Mouse (Mus musculus) intestine, embryonic 14.5 days (tissue): ENCODE results near the gene Kirrel3. TPM values are rescaled to one million over a fixed set of nuclear protein-coding genes. Genes with fewer than 3 reads are reported as not detected.

Experiments
- ATAC-seq: fragments of 200-750 bp; cut with Nextera tagmentation; replicated peaks from 2 replicates; pipeline ENCODE4 v1.8.0; 2017; ENCODE audit warnings: low read depth, moderate number of reproducible peaks, moderate TSS enrichment, moderate library complexity; ENCODE audit not compliant: low FRiP score, low TSS enrichment
- DNase-seq: peaks from one replicate; pipeline ENCODE4 v3.0.0-alpha.2; 2018; ENCODE audit warnings: low spot score
- H3K27ac ChIP-seq: fragments of 300-500 bp; sonication (generic); 2 replicates; pipeline ENCODE4 v1.5.1; 2014; ENCODE audit warnings: low read depth, mild to moderate bottlenecking, control low read depth
- H3K27me3 ChIP-seq: fragments of 300-500 bp; sonication (generic); replicated peaks from 2 replicates; pipeline ENCODE4 v1.6.1; 2014; ENCODE audit warnings: low read length, control low read depth; ENCODE audit not compliant: control insufficient read depth, insufficient read depth
- H3K36me3 ChIP-seq: fragments of 300-500 bp; sonication (generic); 2 replicates; pipeline ENCODE4 v1.6.1; 2014; ENCODE audit warnings: low read length, control low read depth; ENCODE audit not compliant: control insufficient read depth, insufficient read depth
- H3K4me1 ChIP-seq: fragments of 300-500 bp; sonication (generic); replicated peaks from 2 replicates; pipeline ENCODE4 v1.6.1; 2014; ENCODE audit warnings: low read length, control low read depth, mixed read lengths; ENCODE audit not compliant: control insufficient read depth, insufficient read depth
- H3K4me2 ChIP-seq: fragments of 300-500 bp; sonication (generic); 2 replicates; pipeline ENCODE4 v1.6.1; 2014; ENCODE audit warnings: low read length
- H3K4me3 ChIP-seq: fragments of 300-500 bp; sonication (generic); 2 replicates; pipeline ENCODE4 v1.5.1; 2014; ENCODE audit warnings: low read depth, low read length, control low read depth, mixed read lengths
- H3K9ac ChIP-seq: fragments of 300-500 bp; sonication (generic); 2 replicates; pipeline ENCODE4 v1.6.1; 2014; ENCODE audit warnings: mild to moderate bottlenecking, low read length
- H3K9me3 ChIP-seq: fragments of 300-500 bp; sonication (generic); 2 replicates; pipeline ENCODE4 v1.6.1; 2016; ENCODE audit warnings: low read length, control low read depth; ENCODE audit not compliant: control insufficient read depth
- WGBS: fragments of 180-500 bp; shearing (Covaris S2); extraction: QIAGEN DNeasy Blood & Tissue Kit; methylation state at CpG from one replicate; pipeline ENCODE4 v1.1.7; 2014; 5-methylcytosine and 5-hydroxymethylcytosine counted together
- polyA plus RNA-seq: library from polyadenylated mRNA; unstranded; fragments of >200 nt; fragmentation: Nextera tagmentation; extraction: Ambion mirVana; gene quantifications from 2 replicates; pipeline ENCODE4 v1.2.1, GENCODE M21; 2014

The Kirrel3 gene
- polyA plus RNA-seq, 1 experiment from 2014 or later, result 3.2 TPM

- WGBS, result 76% methylated on average over 1 of the region's 1 CpGs
- H3K4me1 ChIP-seq, result no peaks in the 10 kb centered on the region
- no peak for ATAC-seq
- H3K36me3 ChIP-seq, result no peaks in the 10 kb centered on the region
- DNase-seq, result no peak
- no peak overlapping the region for H3K9ac ChIP-seq
- H3K27me3 ChIP-seq, result no peaks in the 10 kb centered on the region
- H3K9me3 ChIP-seq, result no peaks in the 10 kb centered on the region
- no peak overlapping the region for H3K27ac ChIP-seq
- no peak overlapping the region for H3K4me2 ChIP-seq
- H3K4me3 ChIP-seq, result no peak overlapping the region
These were observed 167.4 kb downstream of the Kirrel3 start for GRCm38 (mm10) chr9:34653141-34653540.

GRCm38 (mm10) chr9:34660566-34660965, 174.9 kb downstream of the Kirrel3 start:
- Histone ChIP-seq H3K9me3 (no peaks in the 10 kb centered on the region), H3K4me1 (no peaks in the 10 kb centered on the region), H3K4me2 (no peak overlapping the region), H3K4me3 (no peak overlapping the region), H3K36me3 (no peaks in the 10 kb centered on the region), H3K27me3 (no peaks in the 10 kb centered on the region), H3K27ac (no peak overlapping the region), H3K9ac (no peak overlapping the region)
- ATAC-seq (no peak), DNase-seq (no peak)
- WGBS, result 83% methylated on average over 1 of the region's 1 CpGs

DNA sequence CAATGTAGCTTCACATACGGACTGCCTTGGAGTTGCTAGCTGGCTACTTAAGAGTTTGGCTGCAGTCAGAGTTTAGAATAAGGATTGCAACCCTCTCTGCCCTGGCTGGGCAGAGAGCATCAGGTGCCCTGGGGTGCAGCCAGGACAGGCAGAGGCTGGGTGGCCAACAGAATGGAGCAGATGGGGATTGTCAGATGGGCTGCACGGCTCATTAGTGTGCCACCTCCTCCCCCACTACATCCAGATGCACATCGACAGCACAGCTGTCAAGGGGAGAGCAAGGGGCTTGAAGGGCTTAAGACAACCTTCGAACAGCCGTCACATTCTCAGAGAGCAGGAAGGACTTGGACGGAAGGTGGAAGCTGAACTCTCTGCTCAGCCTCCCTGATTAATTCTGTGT, 177.7 kb downstream of the Kirrel3 start:
- DNase-seq (no peak), ATAC-seq (no peak)
- H3K36me3 ChIP-seq, result no peaks in the 10 kb centered on the region
- no peak overlapping the region for H3K4me3 ChIP-seq
- H3K27me3 ChIP-seq, result no peaks in the 10 kb centered on the region
- H3K9ac ChIP-seq, result no peak overlapping the region
- no peaks in the 10 kb centered on the region for H3K9me3 ChIP-seq
- H3K4me2 ChIP-seq, result no peak overlapping the region
- H3K4me1 ChIP-seq, result no peaks in the 10 kb centered on the region
- WGBS, result 39% methylated on average over 6 of the region's 6 CpGs
- H3K27ac ChIP-seq, result no peak overlapping the region

DNA sequence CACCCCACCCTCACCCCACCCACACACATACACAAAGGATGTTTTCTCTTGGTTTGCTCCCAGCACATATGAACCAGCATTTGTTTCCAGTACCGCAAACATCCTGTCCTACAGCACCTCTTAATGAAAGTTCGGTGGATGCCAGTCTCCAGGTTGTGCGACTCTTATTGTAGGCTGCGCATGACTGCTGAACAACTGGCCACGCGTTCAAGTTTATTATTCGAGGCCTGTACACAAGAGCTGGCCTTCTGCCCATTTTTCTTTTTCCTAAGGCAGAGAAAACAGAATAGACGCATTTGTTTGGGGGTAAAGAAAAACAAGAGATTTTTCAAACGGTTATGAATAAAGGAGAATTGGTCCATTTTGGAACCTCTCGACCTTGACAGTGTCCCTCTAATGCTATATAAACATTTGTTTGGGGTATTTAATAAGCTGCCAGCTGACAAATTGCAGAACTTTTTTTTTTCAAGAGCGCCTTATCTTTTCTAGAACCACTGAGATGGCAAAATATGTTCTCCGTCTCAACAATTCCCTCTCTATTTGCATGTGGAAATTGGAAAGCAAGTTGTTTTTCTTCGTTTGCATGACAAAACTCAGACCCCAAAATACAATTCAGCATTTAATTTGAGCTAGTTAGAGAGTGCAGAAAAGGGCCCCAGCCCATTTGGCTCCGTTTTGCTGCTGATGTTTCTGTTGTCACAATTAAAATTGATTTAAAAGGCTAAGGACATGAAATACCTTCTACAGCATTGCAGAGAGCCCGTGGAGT, 179.9 kb downstream of the Kirrel3 start:
- no peaks in the 10 kb centered on the region for H3K27me3 ChIP-seq
- DNase-seq, result no peak
- WGBS, result 71% methylated on average over 15 of the region's 15 CpGs

GRCm38 (mm10) chr9:34667182-34667581, 181.5 kb downstream of the Kirrel3 start:
- no peak overlapping the region for H3K27ac ChIP-seq
- H3K4me2 ChIP-seq, result no peak overlapping the region
- no peak overlapping the region for H3K4me3 ChIP-seq
- no peaks in the 10 kb centered on the region for H3K9me3 ChIP-seq
- no peaks in the 10 kb centered on the region for H3K36me3 ChIP-seq
- H3K27me3 ChIP-seq, result no peaks in the 10 kb centered on the region
- WGBS, result 84% methylated on average over 1 of the region's 1 CpGs
- H3K4me1 ChIP-seq, result no peaks in the 10 kb centered on the region
- ATAC-seq, result no peak
- no peak overlapping the region for H3K9ac ChIP-seq
- DNase-seq, result no peak

More for the DNA sequence above, 179.9 kb downstream of the Kirrel3 start:
- Histone ChIP-seq H3K4me2 (no peak overlapping the region), H3K4me1 (no peaks in the 10 kb centered on the region), H3K27ac (no peak overlapping the region), H3K9ac (no peak overlapping the region), H3K4me3 (no peak overlapping the region), H3K9me3 (no peaks in the 10 kb centered on the region), H3K36me3 (no peaks in the 10 kb centered on the region)
- no peak for ATAC-seq

GRCm38 (mm10) chr9:34670906-34671305, 185.2 kb downstream of the Kirrel3 start:
- H3K4me3 ChIP-seq, result no peak overlapping the region
- no peak for DNase-seq
- no peaks in the 10 kb centered on the region for H3K36me3 ChIP-seq
- H3K9me3 ChIP-seq, result no peaks in the 10 kb centered on the region
- H3K27me3 ChIP-seq, result no peaks in the 10 kb centered on the region
- no peak overlapping the region for H3K27ac ChIP-seq
- no peaks in the 10 kb centered on the region for H3K4me1 ChIP-seq
- H3K9ac ChIP-seq, result no peak overlapping the region
- WGBS, result 59% methylated on average over 2 of the region's 2 CpGs
- no peak for ATAC-seq
- H3K4me2 ChIP-seq, result no peak overlapping the region

DNA sequence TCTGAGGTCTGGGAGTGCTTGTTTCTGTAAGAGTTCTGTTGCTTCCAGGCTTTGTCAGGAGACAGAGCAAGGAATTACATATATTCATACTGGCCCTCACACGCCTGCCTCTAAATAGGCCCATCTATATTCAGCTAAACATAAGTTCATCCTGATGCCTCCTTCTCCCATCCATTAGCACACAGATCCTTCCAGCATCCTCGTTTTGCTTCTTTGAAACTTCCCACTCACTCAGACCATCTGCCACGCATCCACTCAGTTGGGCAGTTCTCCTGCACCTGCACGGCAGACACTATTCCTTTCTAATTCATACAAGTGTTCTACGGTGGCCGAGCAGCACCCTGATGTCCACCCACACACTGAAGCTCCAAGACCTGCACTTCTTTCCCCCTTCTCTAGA, 201.1 kb downstream of the Kirrel3 start:
- DNase-seq, result no peak
- no peaks in the 10 kb centered on the region for H3K9me3 ChIP-seq
- WGBS, result 85% methylated on average over 6 of the region's 6 CpGs

GRCm38 (mm10) chr9:34688358-34688757, 202.7 kb downstream of the Kirrel3 start:
- Histone ChIP-seq H3K4me1 (no peaks in the 10 kb centered on the region), H3K4me3 (no peak overlapping the region), H3K27me3 (no peaks in the 10 kb centered on the region), H3K9me3 (no peaks in the 10 kb centered on the region), H3K9ac (no peak overlapping the region), H3K27ac (no peak overlapping the region), H3K4me2 (no peak overlapping the region), H3K36me3 (no peaks in the 10 kb centered on the region)
- WGBS, result 44% methylated on average over 4 of the region's 4 CpGs
- DNase-seq (no peak), ATAC-seq (no peak)

More for the DNA sequence above, 201.1 kb downstream of the Kirrel3 start:
- no peak for ATAC-seq
- Histone ChIP-seq H3K4me3 (no peak overlapping the region), H3K27ac (no peak overlapping the region), H3K4me2 (no peak overlapping the region), H3K9ac (no peak overlapping the region), H3K36me3 (no peaks in the 10 kb centered on the region), H3K4me1 (no peaks in the 10 kb centered on the region), H3K27me3 (no peaks in the 10 kb centered on the region)

DNA sequence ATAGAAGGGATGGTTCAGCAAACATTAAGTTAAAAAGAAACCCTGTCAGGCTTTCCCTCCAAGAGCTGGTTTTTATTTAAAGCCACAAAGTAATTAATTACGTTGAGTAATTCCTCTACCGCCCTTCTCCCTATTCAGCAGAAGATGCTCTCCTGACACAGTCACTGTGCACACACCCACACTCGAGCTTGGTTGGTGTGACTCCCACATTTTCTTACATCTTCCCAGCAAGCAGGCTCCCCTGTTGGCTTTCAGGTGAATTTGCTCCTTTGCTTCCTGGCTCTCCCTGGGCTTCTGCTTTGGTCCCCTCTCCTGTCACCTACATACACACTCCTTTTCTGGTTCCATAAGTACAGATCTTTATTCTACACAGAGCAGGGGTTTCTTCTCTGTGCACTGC, 203.7 kb downstream of the Kirrel3 start:
- Histone ChIP-seq H3K9ac (no peak overlapping the region), H3K9me3 (no peaks in the 10 kb centered on the region), H3K36me3 (no peaks in the 10 kb centered on the region), H3K4me1 (no peaks in the 10 kb centered on the region), H3K27ac (no peak overlapping the region), H3K4me3 (no peak overlapping the region), H3K4me2 (no peak overlapping the region), H3K27me3 (no peaks in the 10 kb centered on the region)
- ATAC-seq, result no peak
- no peak for DNase-seq
- WGBS, result 51% methylated on average over 3 of the region's 3 CpGs
